Mouse (Mus musculus): ENCODE measurements around the gene Stra6.

GRCm38 (mm10) chr9:58086203-58086602, 22.6 kb downstream of the Stra6 start:
- TF ChIP-seq POLR2A (IDR thresholded peaks at IDR 0.05; ENCODE audit: low read depth, low read length): no peak
- TF ChIP-seq CTCF (IDR thresholded peaks at IDR 0.05; ENCODE audit: extremely low read depth, insufficient read depth, insufficient read length, insufficient replicate concordance): no peak

Measured in spleen, adult 2 months (tissue).